Mouse (Mus musculus) megakaryocyte progenitor cell, adult 5-6 weeks (primary cell): Measurements from ENCODE around the gene Sorbs1. TPM values are rescaled to one million over a fixed set of nuclear protein-coding genes. Genes with fewer than 3 reads are reported as not detected.

ENCODE experiments used
- ATAC-seq: replicated peaks from 2 replicates; pipeline ENCODE4 v1.8.0; 2016; ENCODE audit warnings: mild to moderate bottlenecking, moderate TSS enrichment, inconsistent platforms; ENCODE audit not compliant: poor library complexity
- total RNA-seq, 2 experiments: library from RNA; stranded (forward) in 1 of 2; stranded (reverse) in 1 of 2; fragments of 157-497, 149-512 nt in 1 of 2; fragments of 200-1000 nt in 1 of 2; gene quantifications; 2 replicates each; pipeline versions ENCODE4 v1.2.3 to v1.2.4; 2015 to 2017

The Sorbs1 gene
- total RNA-seq, 2 experiments from 2014 or later = 0.42 to 3.3 TPM

GRCm38 (mm10) chr19:40442377-40442776 lies 71.2 kb downstream of the Sorbs1 start:
- peak; percentile 81 for ATAC-seq

- no peak for ATAC-seq
Measured at GRCm38 (mm10) chr19:40440951-40441350, 72.6 kb downstream of the Sorbs1 start.

- no peak for ATAC-seq
Measured at GRCm38 (mm10) chr19:40438907-40439306, 74.7 kb downstream of the Sorbs1 start.

- ATAC-seq = no peak
Measured at GRCm38 (mm10) chr19:40437651-40438068, 75.9 kb downstream of the Sorbs1 start.

- ATAC-seq = no peak
Measured at GRCm38 (mm10) chr19:40436465-40437200, 76.9 kb downstream of the Sorbs1 start.

- no peak for ATAC-seq
Measured at GRCm38 (mm10) chr19:40435797-40436196, 77.8 kb downstream of the Sorbs1 start.

- ATAC-seq = no peak
Measured at GRCm38 (mm10) chr19:40435045-40435444, 78.5 kb downstream of the Sorbs1 start.

GRCm38 (mm10) chr19:40434042-40434869 lies 79.3 kb downstream of the Sorbs1 start:
- no peak for ATAC-seq

- no peak for ATAC-seq
Measured at GRCm38 (mm10) chr19:40433316-40433912, 80.2 kb downstream of the Sorbs1 start.

GRCm38 (mm10) chr19:40431969-40432368 lies 81.6 kb downstream of the Sorbs1 start:
- ATAC-seq = no peak

GRCm38 (mm10) chr19:40429572-40429971 lies 84.0 kb downstream of the Sorbs1 start:
- no peak for ATAC-seq

- no peak for ATAC-seq
Measured at GRCm38 (mm10) chr19:40429169-40429568, 84.4 kb downstream of the Sorbs1 start.

- ATAC-seq = 0 out of 2 replicates have a peak, but pooled peaks have one; percentile 6
Measured at GRCm38 (mm10) chr19:40426103-40426960, 87.2 kb downstream of the Sorbs1 start.

- ATAC-seq = no peak
Measured at GRCm38 (mm10) chr19:40425326-40425725, 88.3 kb downstream of the Sorbs1 start.

GRCm38 (mm10) chr19:40421037-40421436 lies 92.5 kb downstream of the Sorbs1 start:
- no peak for ATAC-seq

- no peak for ATAC-seq
Measured at GRCm38 (mm10) chr19:40419315-40419714, 94.3 kb downstream of the Sorbs1 start.

- no peak for ATAC-seq
Measured at GRCm38 (mm10) chr19:40417155-40417821, 96.3 kb downstream of the Sorbs1 start.

- 0 out of 2 replicates have a peak, but pooled peaks have one; percentile 58 for ATAC-seq
Measured at GRCm38 (mm10) chr19:40415725-40416124, 97.9 kb downstream of the Sorbs1 start.

GRCm38 (mm10) chr19:40414798-40415475 lies 98.6 kb downstream of the Sorbs1 start:
- ATAC-seq = no peak
